Mouse (Mus musculus): Measurements from ENCODE around the gene Oas1c.

Oas1c gene

DNA sequence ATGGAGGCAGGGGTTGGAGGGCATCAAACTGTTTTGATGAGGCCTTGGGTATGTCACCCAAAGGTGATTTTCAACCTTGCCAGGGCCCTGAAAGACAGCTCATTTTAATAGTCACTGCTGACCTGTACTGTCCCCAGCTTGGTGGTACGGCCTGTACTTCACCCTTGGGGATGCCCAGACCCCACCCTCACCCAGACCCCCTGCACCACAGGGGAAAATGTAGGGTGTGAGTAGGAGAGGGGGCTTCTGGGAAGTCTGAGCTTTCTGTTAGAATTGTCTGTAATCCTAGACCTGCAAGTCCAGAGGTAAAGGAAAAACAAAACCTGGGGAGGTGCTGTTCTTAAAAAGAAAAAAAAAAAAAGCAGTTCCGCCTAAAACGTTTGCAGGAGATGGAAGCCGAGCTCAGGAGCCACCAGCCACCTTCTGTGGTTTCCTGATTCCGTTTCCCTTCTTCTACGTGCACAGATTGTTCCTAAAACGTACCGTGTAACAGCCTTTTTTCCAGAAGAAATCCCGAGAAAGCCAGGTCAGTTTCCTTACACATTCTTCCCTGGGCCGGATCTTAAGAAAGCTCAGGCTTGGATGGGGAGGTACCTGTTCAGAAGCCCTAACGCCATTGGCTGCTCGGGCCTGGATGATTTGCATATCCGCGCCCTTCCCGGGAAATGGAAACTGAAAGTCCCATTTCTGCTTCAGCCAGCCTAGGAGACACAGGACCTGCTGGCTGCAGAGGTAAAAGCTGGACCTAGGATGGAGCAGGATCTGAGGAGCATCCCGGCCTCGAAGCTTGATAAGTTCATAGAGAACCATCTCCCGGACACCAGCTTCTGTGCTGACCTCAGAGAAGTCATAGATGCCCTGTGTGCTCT is at the start of gene Oas1c:
TSS of gene Oas1c (minus strand) at position 564 of the 869 bp plus-strand sequence.
- TF ChIP-seq GATA4 (IDR thresholded peaks at IDR 0.05; ENCODE audit: insufficient replicate concordance, low read length), result no peak

- no peak for TF ChIP-seq GATA4 (IDR thresholded peaks at IDR 0.05; ENCODE audit: insufficient replicate concordance, low read length)
These were observed 48.8 kb upstream of the Oas1c start, which contains the start of gene Oas1h for GRCm38 (mm10) chr5:120861121-120861520. Oas1h (plus strand) TSS chr5:120861421.

GRCm38 (mm10) chr5:120859241-120859640 is 46.9 kb upstream of the Oas1c start:
- TF ChIP-seq GATA4 (IDR thresholded peaks at IDR 0.05; ENCODE audit: insufficient replicate concordance, low read length), result no peak

GRCm38 (mm10) chr5:120849601-120850136 is 37.4 kb upstream of the Oas1c start:
- no peak for TF ChIP-seq GATA4 (IDR thresholded peaks at IDR 0.05; ENCODE audit: insufficient replicate concordance, low read length)

DNA sequence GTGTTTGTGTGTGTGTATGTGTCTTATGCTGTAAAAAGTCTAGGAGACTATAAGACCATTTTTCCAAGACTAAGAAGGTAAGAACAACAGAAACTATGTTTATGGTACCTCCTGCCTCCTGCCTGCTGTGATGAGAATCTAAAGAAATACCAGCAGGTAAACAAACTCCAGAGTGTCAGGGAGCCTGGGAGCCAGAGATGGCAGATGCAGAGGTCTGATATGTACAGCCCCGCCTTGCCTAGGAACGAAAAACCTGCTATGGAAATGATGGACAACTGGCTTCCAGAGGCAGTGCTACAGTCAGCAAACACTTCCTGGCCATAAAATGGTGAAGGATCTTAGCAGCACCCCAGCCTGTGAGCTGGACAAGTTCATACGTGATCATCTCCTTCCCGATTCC is 34.8 kb upstream of the Oas1c start, which contains the start of gene Oas1f:
TSS of gene Oas1f (plus strand) at position 301 of the 400 bp plus-strand sequence.
- TF ChIP-seq GATA4 (IDR thresholded peaks at IDR 0.05; ENCODE audit: insufficient replicate concordance, low read length), result no peak

- no peak for TF ChIP-seq GATA4 (IDR thresholded peaks at IDR 0.05; ENCODE audit: insufficient replicate concordance, low read length)
These were observed 32.4 kb upstream of the Oas1c start for GRCm38 (mm10) chr5:120844713-120845112.

GRCm38 (mm10) chr5:120836731-120837585 is 24.6 kb upstream of the Oas1c start:
- TF ChIP-seq GATA4 (IDR thresholded peaks at IDR 0.05; ENCODE audit: insufficient replicate concordance, low read length), result no peak

DNA sequence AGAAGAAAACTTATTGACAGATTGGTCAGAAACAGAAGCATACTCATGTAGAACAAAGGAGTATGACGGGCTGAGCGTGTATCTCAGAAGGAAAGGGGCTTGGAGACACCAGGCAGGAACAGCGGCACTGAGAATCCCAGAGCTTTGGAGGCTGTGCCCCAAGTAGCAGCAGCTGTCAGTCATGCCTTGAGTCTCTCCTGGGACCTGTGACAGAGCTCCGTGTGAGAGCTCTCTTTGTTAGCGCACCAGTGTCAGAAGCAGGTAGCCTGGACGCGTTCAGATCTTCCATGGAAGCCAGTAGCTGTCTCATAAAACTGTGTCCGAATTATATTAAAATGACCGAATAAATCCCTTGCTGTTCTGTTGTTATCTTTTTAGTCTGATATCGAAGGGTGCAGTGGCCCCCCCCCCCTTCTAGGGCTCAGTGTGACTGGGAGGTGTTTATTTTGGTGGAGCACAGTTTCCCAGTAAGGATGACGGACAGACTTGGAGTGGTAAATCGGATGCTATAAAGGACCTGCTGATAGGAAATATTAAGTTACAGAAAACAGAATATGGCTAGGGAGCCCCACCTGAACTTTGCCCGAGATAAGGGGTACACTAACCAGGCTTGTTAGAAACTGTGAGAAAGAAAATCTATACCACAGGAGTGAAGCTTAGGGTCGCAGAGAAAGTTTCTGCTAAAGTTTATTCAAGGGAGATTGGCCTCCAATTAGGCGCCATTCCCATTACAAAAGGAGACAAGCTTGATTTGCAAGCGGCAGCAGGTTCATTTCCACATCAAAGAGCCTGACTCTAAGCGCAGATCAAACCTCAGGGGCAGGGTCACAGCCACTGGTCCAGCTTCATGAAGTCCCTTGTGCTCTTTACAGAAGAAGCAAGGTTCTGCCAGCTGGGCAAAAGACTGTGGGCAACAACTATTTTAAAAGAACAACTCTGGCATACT is 21.3 kb upstream of the Oas1c start:
- no peak for TF ChIP-seq GATA4 (IDR thresholded peaks at IDR 0.05; ENCODE audit: insufficient replicate concordance, low read length)

DNA sequence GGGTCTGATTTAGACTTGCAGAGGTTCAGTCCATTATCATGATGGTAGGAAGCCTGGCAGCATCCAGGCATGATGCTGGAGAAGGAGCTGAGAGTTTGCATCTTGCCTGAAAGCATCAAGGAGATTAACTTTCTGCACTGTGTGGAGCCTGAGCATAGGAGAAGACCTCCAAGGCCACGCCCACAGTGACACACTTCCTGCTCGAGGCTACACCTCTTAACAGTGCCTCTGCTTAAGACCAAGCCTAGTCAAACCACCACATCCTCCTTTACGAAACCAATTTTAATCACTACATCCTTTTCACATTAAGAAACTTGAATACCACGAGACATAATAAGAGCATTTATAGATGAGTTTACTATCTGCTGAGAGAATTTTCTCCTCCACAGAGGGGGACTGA is 18.7 kb upstream of the Oas1c start:
- TF ChIP-seq GATA4 (IDR thresholded peaks at IDR 0.05; ENCODE audit: insufficient replicate concordance, low read length), result no peak

- TF ChIP-seq GATA4 (IDR thresholded peaks at IDR 0.05; ENCODE audit: insufficient replicate concordance, low read length), result no peak
These were observed 6.7 kb upstream of the Oas1c start for GRCm38 (mm10) chr5:120818999-120819398.

DNA sequence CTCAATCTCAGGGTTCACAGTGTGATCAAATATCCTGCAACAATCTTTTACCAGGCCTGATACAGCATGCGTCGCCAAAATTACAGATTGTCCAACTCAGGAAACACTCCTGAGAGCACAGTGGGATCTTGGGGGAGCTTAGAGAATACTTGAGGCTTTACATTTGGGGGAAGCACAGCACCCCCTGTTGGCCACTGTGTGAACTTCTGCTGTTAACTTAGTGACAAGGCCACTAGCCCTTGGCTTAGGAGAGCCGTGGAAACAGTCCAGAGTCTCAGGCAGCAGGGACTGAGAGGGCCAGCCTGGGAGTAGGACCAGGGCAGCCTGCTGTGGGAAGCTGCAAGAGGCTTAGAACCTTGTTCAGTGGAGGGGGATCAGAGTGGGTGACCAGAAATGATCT is 3.6 kb upstream of the Oas1c start:
- no peak for TF ChIP-seq GATA4 (IDR thresholded peaks at IDR 0.05; ENCODE audit: insufficient replicate concordance, low read length)

- TF ChIP-seq GATA4 (IDR thresholded peaks at IDR 0.05; ENCODE audit: insufficient replicate concordance, low read length), result no peak
These were observed 709 bp upstream of the Oas1c start for GRCm38 (mm10) chr5:120813023-120813422.

GRCm38 (mm10) chr5:120809171-120809570 is 3.1 kb downstream of the Oas1c start:
- no peak for TF ChIP-seq GATA4 (IDR thresholded peaks at IDR 0.05; ENCODE audit: insufficient replicate concordance, low read length)

DNA sequence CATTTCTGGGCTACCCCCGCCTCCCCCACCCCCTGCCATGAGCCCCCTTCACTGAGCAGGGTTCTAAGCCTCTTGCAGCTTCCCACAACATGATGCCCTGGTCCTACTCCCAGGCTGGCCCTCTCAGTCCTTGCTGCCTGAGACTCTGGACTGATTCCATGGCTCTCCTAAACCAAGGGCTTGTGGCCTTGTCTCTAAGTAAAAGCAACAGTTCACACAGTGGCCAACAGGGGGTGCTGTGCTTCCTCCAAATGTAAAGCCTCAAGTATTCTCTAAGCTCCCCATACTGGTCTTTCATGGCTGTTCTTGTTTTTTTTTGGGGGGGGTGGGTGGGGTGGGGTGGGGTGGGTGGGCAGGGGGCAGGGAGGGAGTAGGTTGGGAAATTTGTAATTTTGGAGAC is 5.9 kb downstream of the Oas1c start:
- no peak for TF ChIP-seq GATA4 (IDR thresholded peaks at IDR 0.05; ENCODE audit: insufficient replicate concordance, low read length)

All from liver, adult (tissue).